Comparison of ENCODE assay signal across 8 mouse cellular contexts in the genomic region with DNA sequence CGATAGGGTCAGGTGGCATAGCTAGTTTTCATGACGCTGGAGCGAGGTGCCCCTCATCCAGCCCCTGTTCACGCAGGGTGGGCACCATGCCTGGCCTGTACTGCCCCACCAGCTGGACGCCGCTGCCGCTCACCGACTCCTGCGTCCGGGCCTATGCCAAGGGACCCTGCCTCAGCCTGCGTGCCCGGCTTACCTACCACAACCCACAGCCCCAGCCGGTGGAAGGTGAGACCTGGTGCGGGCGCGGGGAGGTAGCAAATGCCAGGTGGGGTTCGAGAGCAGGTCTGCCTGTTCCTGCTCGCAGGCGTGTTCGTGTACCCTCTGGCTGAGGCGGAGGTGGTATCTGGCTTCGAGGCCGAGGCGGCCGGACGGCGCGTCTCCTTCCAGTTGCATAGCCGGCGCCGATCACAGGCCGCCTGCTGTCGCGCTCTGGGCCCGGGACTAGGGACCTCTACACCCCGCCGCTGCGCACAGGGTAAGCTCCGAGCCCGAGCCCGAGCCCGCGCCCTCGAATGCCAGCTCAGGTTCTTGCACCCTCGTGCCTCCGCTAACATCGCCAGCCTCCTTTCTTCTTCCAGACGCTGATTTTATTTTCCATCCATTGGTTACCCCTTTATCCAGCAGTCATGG. TPM values are rescaled to one million over a fixed set of nuclear protein-coding genes. Genes with fewer than 3 reads are reported as not detected.
DNase-seq lines count a peak whose midpoint lies in the region; ATAC-seq and TF ChIP-seq lines count a peak whose summit lies in the region.

No protein-coding gene starts in this region.

- H3K4me3 ChIP-seq in kidney, embryonic 16.5 days (ENCODE audit: low read length): peak overlapping the region; percentile 48
- peak overlapping the region; percentile 54 for H3K4me3 ChIP-seq in embryonic facial prominence, embryonic 14.5 days (ENCODE audit: low read depth, low read length)
- peak overlapping the region; percentile 43 for H3K4me3 ChIP-seq in hindbrain, postnatal 0 days (ENCODE audit: low read length)
- H3K4me3 ChIP-seq in midbrain, postnatal 0 days (ENCODE audit: low read depth, low read length): peak overlapping the region; percentile 66

- H3K27ac ChIP-seq in kidney, embryonic 16.5 days (ENCODE audit: low read length): no peak overlapping the region
- H3K27ac ChIP-seq in embryonic facial prominence, embryonic 14.5 days (replicated peaks; ENCODE audit: low read depth, low read length): no peak overlapping the region
- no peak overlapping the region for H3K27ac ChIP-seq in hindbrain, postnatal 0 days
- no peak overlapping the region for H3K27ac ChIP-seq in midbrain, postnatal 0 days (ENCODE audit: low read depth, low read length)

- no peak for TF ChIP-seq CTCF in hindbrain, postnatal 0 days (IDR thresholded peaks at IDR 0.05; ENCODE audit: low read depth)
- TF ChIP-seq CTCF in midbrain, postnatal 0 days (IDR thresholded peaks at IDR 0.05): no peak

- DNase-seq in kidney, adult 11 months: no peak
- no peak for DNase-seq in embryonic facial prominence, embryonic 14.5 days (ENCODE audit: low spot score)
- DNase-seq in hindbrain, postnatal 0 days (ENCODE audit: low spot score): peak; percentile 5
- no peak for DNase-seq in midbrain, postnatal 0 days (ENCODE audit: low spot score)
- DNase-seq in right cerebral cortex, postnatal 4 days: no peak

- WGBS in kidney, embryonic 16.5 days: 4% methylated on average over 48 of the region's 48 CpGs
- 5% methylated on average over 27 of the region's 48 CpGs for WGBS in embryonic facial prominence, embryonic 14.5 days
- 8% methylated on average over 48 of the region's 48 CpGs for WGBS in hindbrain, postnatal 0 days
- 11% methylated on average over 48 of the region's 48 CpGs for WGBS in midbrain, postnatal 0 days

- no peaks in the 10 kb centered on the region for H3K36me3 ChIP-seq in kidney, embryonic 16.5 days (ENCODE audit: insufficient read depth, low read length)
- no peaks in the 10 kb centered on the region for H3K36me3 ChIP-seq in embryonic facial prominence, embryonic 14.5 days (ENCODE audit: control insufficient read depth, insufficient read depth, low read length)
- H3K36me3 ChIP-seq in hindbrain, postnatal 0 days (ENCODE audit: insufficient read depth, low read length): no peaks in the 10 kb centered on the region
- H3K36me3 ChIP-seq in midbrain, postnatal 0 days (ENCODE audit: insufficient read depth, low read length): peaks cover 3% of the 10 kb centered on the region; the same call in 1 of the 2 replicates

- H3K9me3 ChIP-seq in kidney, embryonic 16.5 days (ENCODE audit: low read length): no peaks in the 10 kb centered on the region
- no peaks in the 10 kb centered on the region for H3K9me3 ChIP-seq in embryonic facial prominence, embryonic 14.5 days (ENCODE audit: control insufficient read depth, low read length)
- no peaks in the 10 kb centered on the region for H3K9me3 ChIP-seq in hindbrain, postnatal 0 days (ENCODE audit: low read length)
- no peaks in the 10 kb centered on the region for H3K9me3 ChIP-seq in midbrain, postnatal 0 days (ENCODE audit: low read length)

- peaks cover 19% of the 10 kb centered on the region for H3K4me1 ChIP-seq in kidney, embryonic 16.5 days (ENCODE audit: insufficient read depth, low read length)
- no peaks in the 10 kb centered on the region for H3K4me1 ChIP-seq in embryonic facial prominence, embryonic 14.5 days (ENCODE audit: control insufficient read depth, insufficient read depth, low read length)
- H3K4me1 ChIP-seq in hindbrain, postnatal 0 days (ENCODE audit: insufficient read depth, low read length): no peaks in the 10 kb centered on the region
- H3K4me1 ChIP-seq in midbrain, postnatal 0 days (ENCODE audit: insufficient read depth, low read length): peaks cover 2% of the 10 kb centered on the region; the same call in 1 of the 2 replicates

- peaks cover 49% of the 10 kb centered on the region for H3K27me3 ChIP-seq in kidney, embryonic 16.5 days (ENCODE audit: insufficient read depth, low read length)
- H3K27me3 ChIP-seq in embryonic facial prominence, embryonic 14.5 days (replicated peaks; ENCODE audit: control insufficient read depth, insufficient read depth, low read length): peaks cover 63% of the 10 kb centered on the region
- H3K27me3 ChIP-seq in hindbrain, postnatal 0 days (ENCODE audit: insufficient read depth, low read length): peaks cover 17% of the 10 kb centered on the region
- peaks cover 13% of the 10 kb centered on the region; the same call in 1 of the 2 replicates for H3K27me3 ChIP-seq in midbrain, postnatal 0 days (ENCODE audit: insufficient read depth, low read length)

- peak; percentile 28; the same call in 1 of the 2 replicates for ATAC-seq in kidney, embryonic 16.5 days (ENCODE audit: low FRiP score, low TSS enrichment)
- no peak; the same call in 1 of the 2 replicates for ATAC-seq in embryonic facial prominence, embryonic 14.5 days (ENCODE audit: low read depth)
- no peak for ATAC-seq in hindbrain, postnatal 0 days
- 0 out of 2 replicates have a peak, but pooled peaks have one; percentile 3 for ATAC-seq in midbrain, postnatal 0 days (ENCODE audit: low FRiP score)
- no peak for ATAC-seq in megakaryocyte-erythroid progenitor cell, adult 5-6 weeks (replicated peaks; ENCODE audit: low FRiP score, low TSS enrichment, poor library complexity, severe bottlenecking)
- no peak for ATAC-seq in monocyte, adult 5-6 weeks (replicated peaks; ENCODE audit: insufficient number of reproducible peaks, low FRiP score, low TSS enrichment, poor library complexity, severe bottlenecking)

- no peak overlapping the region for H3K9ac ChIP-seq in kidney, embryonic 16.5 days (replicated peaks; ENCODE audit: low read length)
- no peak overlapping the region for H3K9ac ChIP-seq in embryonic facial prominence, embryonic 14.5 days (ENCODE audit: low read depth, low read length)
- peak overlapping the region; percentile 45 for H3K9ac ChIP-seq in hindbrain, postnatal 0 days (replicated peaks; ENCODE audit: low read length)
- H3K9ac ChIP-seq in midbrain, postnatal 0 days (replicated peaks; ENCODE audit: low read length, poor library complexity, severe bottlenecking): peak overlapping the region; percentile 69

- peak overlapping the region; percentile 92 for H3K4me2 ChIP-seq in kidney, embryonic 16.5 days (replicated peaks; ENCODE audit: low read depth, low read length)
- peak overlapping the region; percentile 79 for H3K4me2 ChIP-seq in embryonic facial prominence, embryonic 14.5 days (ENCODE audit: low read depth, low read length)
- H3K4me2 ChIP-seq in hindbrain, postnatal 0 days (ENCODE audit: low read depth, low read length): peak overlapping the region; percentile 80
- peak overlapping the region; percentile 75 for H3K4me2 ChIP-seq in midbrain, postnatal 0 days (ENCODE audit: low read depth, low read length, poor library complexity, severe bottlenecking)

RNA-seq across cellular contexts. Expression of a gene that starts 1.9 kb away (rescaled TPM):
- 0.69 and 2.0 TPM in 2 replicates for polyA plus RNA-seq in kidney, embryonic 16.5 days (2015; fragmentation: Nextera tagmentation; extraction: Ambion mirVana)
- polyA plus RNA-seq in embryonic facial prominence, embryonic 14.5 days (2014; fragmentation: Nextera tagmentation; extraction: Ambion mirVana): 2.2 and 3.1 TPM in 2 replicates
- 49.9 and 60.2 TPM in 2 replicates for total RNA-seq in hindbrain, postnatal 0 days (2014; rRNA removed)
- polyA plus RNA-seq in hindbrain, postnatal 0 days (2015; fragmentation: Nextera tagmentation; extraction: Ambion mirVana): 32.6 and 32.8 TPM in 2 replicates
- 65.7 and 66.6 TPM in 2 replicates for total RNA-seq in midbrain, postnatal 0 days (2014; rRNA removed)
- 35.5 and 36.4 TPM in 2 replicates for polyA plus RNA-seq in midbrain, postnatal 0 days (2015; fragmentation: Nextera tagmentation; extraction: Ambion mirVana)
- total RNA-seq in megakaryocyte-erythroid progenitor cell, adult 5-6 weeks (2014; fragmentation: Nextera tagmentation): not detected in 2 replicates
- total RNA-seq in megakaryocyte-erythroid progenitor cell, adult 5-6 weeks (2017): not detected in 2 replicates
- total RNA-seq in monocyte, adult 5-6 weeks (2017): not detected in 3 replicates

RNA-seq across cellular contexts. Expression of a gene that starts 20.2 kb away (rescaled TPM):
- polyA plus RNA-seq in kidney, embryonic 16.5 days (2015; fragmentation: Nextera tagmentation; extraction: Ambion mirVana): 33.3 and 37.4 TPM in 2 replicates
- polyA plus RNA-seq in embryonic facial prominence, embryonic 14.5 days (2014; fragmentation: Nextera tagmentation; extraction: Ambion mirVana): 33.1 and 36.3 TPM in 2 replicates
- total RNA-seq in hindbrain, postnatal 0 days (2014; rRNA removed): 6.0 and 6.4 TPM in 2 replicates
- 5.6 and 6.5 TPM in 2 replicates for polyA plus RNA-seq in hindbrain, postnatal 0 days (2015; fragmentation: Nextera tagmentation; extraction: Ambion mirVana)
- 5.2 and 6.8 TPM in 2 replicates for total RNA-seq in midbrain, postnatal 0 days (2014; rRNA removed)
- polyA plus RNA-seq in midbrain, postnatal 0 days (2015; fragmentation: Nextera tagmentation; extraction: Ambion mirVana): 3.3 TPM in 2 replicates
- total RNA-seq in megakaryocyte-erythroid progenitor cell, adult 5-6 weeks (2014; fragmentation: Nextera tagmentation): 13.3 and 32.7 TPM in 2 replicates
- 5.4 and 6.5 TPM in 2 replicates for total RNA-seq in megakaryocyte-erythroid progenitor cell, adult 5-6 weeks (2017)
- 2.4 to 3.1 TPM (median 2.5 TPM) in 3 replicates for total RNA-seq in monocyte, adult 5-6 weeks (2017)

RNA-seq across cellular contexts. Expression of a gene that starts 20.2 kb away (rescaled TPM):
- polyA plus RNA-seq in kidney, embryonic 16.5 days (2015; fragmentation: Nextera tagmentation; extraction: Ambion mirVana): not detected in 2 replicates
- 0.70 TPM in 1 of 2 replicates, not detected in the other for polyA plus RNA-seq in embryonic facial prominence, embryonic 14.5 days (2014; fragmentation: Nextera tagmentation; extraction: Ambion mirVana)
- total RNA-seq in hindbrain, postnatal 0 days (2014; rRNA removed): 0.54 TPM in 1 of 2 replicates, not detected in the other
- not detected in 2 replicates for polyA plus RNA-seq in hindbrain, postnatal 0 days (2015; fragmentation: Nextera tagmentation; extraction: Ambion mirVana)
- total RNA-seq in midbrain, postnatal 0 days (2014; rRNA removed): not detected in 2 replicates
- not detected in 2 replicates for polyA plus RNA-seq in midbrain, postnatal 0 days (2015; fragmentation: Nextera tagmentation; extraction: Ambion mirVana)
- not detected in 2 replicates for total RNA-seq in megakaryocyte-erythroid progenitor cell, adult 5-6 weeks (2014; fragmentation: Nextera tagmentation)
- total RNA-seq in megakaryocyte-erythroid progenitor cell, adult 5-6 weeks (2017): not detected in 2 replicates
- not detected in 3 replicates for total RNA-seq in monocyte, adult 5-6 weeks (2017)

RNA-seq across cellular contexts. Expression of a gene that starts 20.3 kb away (rescaled TPM):
- polyA plus RNA-seq in kidney, embryonic 16.5 days (2015; fragmentation: Nextera tagmentation; extraction: Ambion mirVana): 44.7 and 49.5 TPM in 2 replicates
- 40.2 and 40.6 TPM in 2 replicates for polyA plus RNA-seq in embryonic facial prominence, embryonic 14.5 days (2014; fragmentation: Nextera tagmentation; extraction: Ambion mirVana)
- total RNA-seq in hindbrain, postnatal 0 days (2014; rRNA removed): 34.8 and 38.9 TPM in 2 replicates
- polyA plus RNA-seq in hindbrain, postnatal 0 days (2015; fragmentation: Nextera tagmentation; extraction: Ambion mirVana): 35.5 and 36.5 TPM in 2 replicates
- total RNA-seq in midbrain, postnatal 0 days (2014; rRNA removed): 21.3 and 38.2 TPM in 2 replicates
- 32.7 and 36.4 TPM in 2 replicates for polyA plus RNA-seq in midbrain, postnatal 0 days (2015; fragmentation: Nextera tagmentation; extraction: Ambion mirVana)
- total RNA-seq in megakaryocyte-erythroid progenitor cell, adult 5-6 weeks (2014; fragmentation: Nextera tagmentation): 28.7 and 36.6 TPM in 2 replicates
- 24.3 and 33.1 TPM in 2 replicates for total RNA-seq in megakaryocyte-erythroid progenitor cell, adult 5-6 weeks (2017)
- 4.3 to 11.9 TPM (median 5.5 TPM) in 3 replicates for total RNA-seq in monocyte, adult 5-6 weeks (2017)

RNA-seq across cellular contexts. Expression of a gene that starts 29.9 kb away (rescaled TPM):
- polyA plus RNA-seq in kidney, embryonic 16.5 days (2015; fragmentation: Nextera tagmentation; extraction: Ambion mirVana): 0.45 and 0.84 TPM in 2 replicates
- 2.1 and 3.0 TPM in 2 replicates for polyA plus RNA-seq in embryonic facial prominence, embryonic 14.5 days (2014; fragmentation: Nextera tagmentation; extraction: Ambion mirVana)
- 70.2 and 82.9 TPM in 2 replicates for total RNA-seq in hindbrain, postnatal 0 days (2014; rRNA removed)
- polyA plus RNA-seq in hindbrain, postnatal 0 days (2015; fragmentation: Nextera tagmentation; extraction: Ambion mirVana): 84.7 and 85.7 TPM in 2 replicates
- 86.3 and 111 TPM in 2 replicates for total RNA-seq in midbrain, postnatal 0 days (2014; rRNA removed)
- 85.4 and 87.6 TPM in 2 replicates for polyA plus RNA-seq in midbrain, postnatal 0 days (2015; fragmentation: Nextera tagmentation; extraction: Ambion mirVana)
- not detected in 2 replicates for total RNA-seq in megakaryocyte-erythroid progenitor cell, adult 5-6 weeks (2014; fragmentation: Nextera tagmentation)
- not detected in 2 replicates for total RNA-seq in megakaryocyte-erythroid progenitor cell, adult 5-6 weeks (2017)
- total RNA-seq in monocyte, adult 5-6 weeks (2017): 0.49 TPM in 1 of 3 replicates, not detected in the others

Comparison
In these comparisons a context has a peak if more than half of its experiments do, and no peak if none do; other contexts are left out.
1. ATAC-seq: peak in kidney, embryonic 16.5 days (single experiment) and midbrain, postnatal 0 days (single experiment); none in embryonic facial prominence, embryonic 14.5 days (single experiment), hindbrain, postnatal 0 days (single experiment), megakaryocyte-erythroid progenitor cell, adult 5-6 weeks (single experiment) and monocyte, adult 5-6 weeks (single experiment).
2. H3K9ac ChIP-seq: peak in hindbrain, postnatal 0 days (single experiment) and midbrain, postnatal 0 days (single experiment); none in kidney, embryonic 16.5 days (single experiment) and embryonic facial prominence, embryonic 14.5 days (single experiment).
3. RNA of a gene that starts 1.9 kb away (total RNA-seq): 65.7 to 66.6 TPM in midbrain, postnatal 0 days and 49.9 to 60.2 TPM in hindbrain, postnatal 0 days; not detected in megakaryocyte-erythroid progenitor cell, adult 5-6 weeks and not detected in monocyte, adult 5-6 weeks; every median in the first group is over 10 times any median in the second.
4. Peak in every context shown above with its lines, with median percentiles within 50 percentile points of each other: H3K4me2 ChIP-seq and H3K4me3 ChIP-seq.